Mouse (Mus musculus) hindbrain, embryonic 12.5 days (tissue): ENCODE measurements at regions not wholly inside any gene's neighbourhood (a gene's known extent, or its start where the extent isn't known, plus 50 kb on each side); places are given as distances from the start of the nearest gene placed in this dataset.

Source experiments
- ATAC-seq: fragments of 200-750 bp; cut with Nextera tagmentation; 2 replicates; pipeline ENCODE4 v1.8.0; 2017; ENCODE audit warnings: moderate TSS enrichment; ENCODE audit not compliant: low FRiP score
- H3K27ac ChIP-seq: fragments of 300-500 bp; sonication (generic); 2 replicates; pipeline ENCODE4 v1.5.1; 2016; ENCODE audit warnings: mild to moderate bottlenecking
- H3K27me3 ChIP-seq: fragments of 300-500 bp; sonication (generic); 2 replicates; pipeline ENCODE4 v1.6.1; 2016; ENCODE audit warnings: mild to moderate bottlenecking
- H3K36me3 ChIP-seq: fragments of 300-500 bp; sonication (generic); 2 replicates; pipeline ENCODE4 v1.6.1; 2016; ENCODE audit warnings: mild to moderate bottlenecking
- H3K4me1 ChIP-seq: fragments of 300-500 bp; sonication (generic); 2 replicates; pipeline ENCODE4 v1.6.1; 2016
- H3K4me2 ChIP-seq: fragments of 300-500 bp; sonication (generic); replicated peaks from 2 replicates; pipeline ENCODE4 v1.6.1; 2016; ENCODE audit warnings: mild to moderate bottlenecking
- H3K4me3 ChIP-seq: fragments of 300-500 bp; sonication (generic); 2 replicates; pipeline ENCODE4 v1.5.1; 2016; ENCODE audit warnings: mild to moderate bottlenecking
- H3K9ac ChIP-seq: fragments of 300-500 bp; sonication (generic); 2 replicates; pipeline ENCODE4 v1.6.1; 2016; ENCODE audit warnings: mild to moderate bottlenecking, moderate library complexity
- H3K9me3 ChIP-seq: fragments of 300-500 bp; sonication (generic); replicated peaks from 2 replicates; pipeline ENCODE4 v1.6.1; 2016; ENCODE audit warnings: mild to moderate bottlenecking
- WGBS: fragments of 180-500 bp; shearing (Covaris S2); methylation state at CpG from one replicate; pipeline ENCODE4 v1.1.7; 2016; 5-methylcytosine and 5-hydroxymethylcytosine counted together

DNA sequence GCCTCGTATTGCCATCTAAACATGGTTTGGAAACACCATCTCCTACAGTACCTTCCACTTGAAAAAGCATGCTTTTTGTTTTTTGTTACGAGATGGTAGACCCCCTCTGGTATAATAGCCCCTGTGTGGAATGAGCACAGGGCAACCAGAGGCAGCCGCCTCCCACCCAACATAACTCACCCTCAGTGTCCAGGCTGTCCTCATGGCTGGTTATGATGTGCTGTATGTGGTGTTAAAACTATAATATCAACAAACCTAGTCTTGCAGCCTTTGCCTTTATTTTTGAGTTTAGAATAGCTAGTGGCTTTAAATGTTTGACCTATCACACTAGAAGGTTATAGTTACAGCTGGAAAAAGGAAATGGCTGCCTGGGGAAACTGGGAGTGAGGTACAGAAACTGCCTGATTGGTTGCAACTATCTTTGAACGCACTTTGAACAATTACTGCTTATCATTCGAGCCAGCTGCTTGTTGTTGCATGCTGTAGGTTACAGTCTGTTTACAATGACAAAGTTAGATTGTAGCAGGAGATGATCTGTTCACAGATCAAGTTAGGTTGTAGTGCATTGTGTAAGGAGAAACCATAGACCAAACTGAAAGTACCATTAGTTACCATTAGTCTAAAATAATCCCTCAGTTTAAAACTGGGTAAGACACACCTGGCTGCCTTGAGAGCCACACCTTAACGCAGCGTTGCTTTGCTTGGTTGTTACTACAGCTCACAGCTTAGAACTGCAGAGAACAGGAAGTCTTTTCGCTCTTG, 414.8 kb downstream of the Klf5 start:
- H3K4me2 ChIP-seq: no peak overlapping the region
- H3K27me3 ChIP-seq: no peaks in the 10 kb centered on the region
- H3K36me3 ChIP-seq: no peaks in the 10 kb centered on the region
- WGBS: 88% methylated on average over 8 of the region's 8 CpGs
- no peak overlapping the region for H3K4me3 ChIP-seq
- H3K9me3 ChIP-seq: no peaks in the 10 kb centered on the region
- no peaks in the 10 kb centered on the region for H3K4me1 ChIP-seq
- H3K27ac ChIP-seq: no peak overlapping the region
- ATAC-seq: no peak
- H3K9ac ChIP-seq: no peak overlapping the region

DNA sequence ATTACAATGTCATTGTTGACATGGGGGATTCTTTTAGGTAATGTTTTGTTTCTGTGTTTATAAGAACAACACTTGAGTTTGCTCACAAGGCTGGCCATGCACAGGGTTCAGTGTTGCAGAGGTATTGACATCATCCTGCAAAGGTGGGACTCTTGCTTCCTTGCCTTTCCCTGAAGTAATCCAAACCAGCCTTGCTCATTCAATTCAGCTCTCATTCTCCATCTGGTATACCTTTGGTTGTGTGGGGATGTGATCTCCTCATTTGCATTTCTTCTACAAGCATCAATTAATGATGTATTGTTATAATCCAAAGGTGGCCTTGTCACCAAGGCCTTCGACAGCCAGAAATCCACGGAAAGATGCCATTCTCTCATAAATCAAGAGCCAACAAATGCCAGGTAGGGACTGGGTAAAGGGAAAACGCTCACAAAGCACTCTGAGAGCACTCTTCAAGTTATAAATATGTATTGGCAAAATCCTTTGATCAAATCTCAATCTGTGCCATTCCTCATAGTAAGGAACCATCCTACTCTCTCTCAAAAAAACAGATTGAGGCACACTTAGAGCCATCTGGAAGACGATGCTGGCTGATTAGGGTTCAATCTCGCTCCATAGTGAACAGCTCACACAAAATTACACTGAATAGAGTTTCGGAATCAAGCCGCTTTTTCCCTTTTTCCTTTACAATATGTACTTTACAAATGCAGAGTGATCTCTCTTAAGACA, 435.1 kb downstream of the Klf5 start:
- Histone ChIP-seq H3K4me3 (no peak overlapping the region), H3K27me3 (no peaks in the 10 kb centered on the region), H3K36me3 (no peaks in the 10 kb centered on the region), H3K4me1 (no peaks in the 10 kb centered on the region), H3K27ac (no peak overlapping the region), H3K4me2 (no peak overlapping the region), H3K9me3 (no peaks in the 10 kb centered on the region), H3K9ac (no peak overlapping the region)
- WGBS: 90% methylated on average over 7 of the region's 7 CpGs
- ATAC-seq: no peak

DNA sequence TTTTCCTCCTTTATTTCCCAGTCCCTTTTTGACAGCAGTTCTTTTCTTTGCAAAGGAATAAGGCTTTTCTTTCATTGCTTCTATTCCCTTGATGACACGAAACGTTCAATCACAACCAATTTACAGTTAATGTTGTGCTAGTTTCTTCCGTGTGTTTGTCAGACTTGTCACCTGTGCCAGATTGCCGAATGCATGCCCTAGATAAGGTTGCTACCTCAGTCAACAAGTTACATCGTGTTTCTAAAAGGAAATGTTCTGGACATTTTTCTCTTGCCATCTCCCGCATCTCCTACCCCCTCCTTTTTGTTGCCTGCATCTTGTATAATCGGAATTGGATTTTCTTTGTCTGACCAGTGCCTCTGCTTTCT, 435.7 kb downstream of the Klf5 start:
- WGBS: 84% methylated on average over 7 of the region's 7 CpGs
- Histone ChIP-seq H3K4me1 (no peaks in the 10 kb centered on the region), H3K36me3 (no peaks in the 10 kb centered on the region), H3K27ac (no peak overlapping the region), H3K27me3 (no peaks in the 10 kb centered on the region), H3K9me3 (no peaks in the 10 kb centered on the region), H3K4me3 (no peak overlapping the region), H3K4me2 (no peak overlapping the region), H3K9ac (no peak overlapping the region)
- no peak for ATAC-seq

DNA sequence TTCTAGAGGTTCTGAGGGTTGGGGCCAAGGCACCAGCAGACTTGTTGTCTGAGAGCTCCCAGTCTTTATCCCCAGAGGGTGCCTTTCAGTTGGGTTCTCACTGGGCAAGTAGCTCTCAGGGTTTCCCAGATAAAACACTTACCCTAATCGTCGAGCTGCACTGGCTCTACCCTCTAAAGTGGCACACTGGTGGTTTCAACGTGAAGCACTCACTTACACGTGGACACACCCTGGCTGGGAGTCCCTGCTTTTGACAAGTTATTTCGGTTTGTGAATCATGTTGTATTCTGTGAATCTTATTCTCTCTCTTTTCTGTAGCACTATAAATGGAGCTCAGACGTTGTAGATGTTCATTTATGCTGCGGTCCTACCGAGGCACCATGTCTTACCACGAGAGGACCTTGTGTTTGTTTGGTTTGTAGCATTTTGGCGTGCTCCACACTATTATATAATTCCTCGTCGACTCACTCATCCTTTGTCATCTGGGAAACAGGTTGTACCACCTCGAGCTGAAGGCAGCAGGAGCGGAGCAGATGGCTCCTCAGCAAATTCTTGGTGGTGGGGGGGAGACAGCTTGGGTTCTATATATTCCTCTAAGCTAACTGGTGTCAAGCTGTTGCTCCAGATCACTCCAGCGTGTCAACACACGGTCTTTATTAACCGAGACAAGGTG, 445.3 kb downstream of the Klf5 start:
- no peak for ATAC-seq
- Histone ChIP-seq H3K4me3 (no peak overlapping the region), H3K4me1 (0 out of 2 replicates have a peak, but pooled peaks cover 8% of the 10 kb centered on the region), H3K9ac (no peak overlapping the region), H3K4me2 (no peak overlapping the region), H3K27me3 (no peaks in the 10 kb centered on the region), H3K27ac (no peak overlapping the region), H3K9me3 (no peaks in the 10 kb centered on the region), H3K36me3 (no peaks in the 10 kb centered on the region)
- WGBS: 85% methylated on average over 17 of the region's 17 CpGs

DNA sequence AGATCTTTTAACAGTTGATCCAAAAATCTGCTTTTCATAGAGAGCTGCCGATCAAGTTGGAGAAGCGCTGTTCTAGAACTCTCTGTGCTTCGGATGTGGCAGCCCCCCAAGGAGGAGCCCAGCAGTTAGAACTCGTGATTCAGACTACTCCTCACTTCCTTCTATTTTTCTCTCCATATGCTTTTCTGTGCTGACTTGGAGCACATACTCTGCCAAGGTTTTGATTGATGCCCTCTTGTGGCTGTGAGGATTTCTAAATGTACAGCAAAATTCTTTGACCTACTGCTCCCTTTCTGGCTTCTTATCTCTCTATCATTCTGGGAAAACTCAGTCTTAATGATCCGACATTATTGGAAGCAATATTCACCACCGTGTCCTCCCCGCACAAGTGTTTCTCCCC, 446.7 kb downstream of the Klf5 start:
- Histone ChIP-seq H3K4me1 (peaks cover 17% of the 10 kb centered on the region), H3K4me3 (no peak overlapping the region), H3K27ac (no peak overlapping the region), H3K27me3 (no peaks in the 10 kb centered on the region), H3K36me3 (no peaks in the 10 kb centered on the region), H3K9ac (no peak overlapping the region), H3K9me3 (no peaks in the 10 kb centered on the region), H3K4me2 (no peak overlapping the region)
- WGBS: 79% methylated on average over 7 of the region's 7 CpGs
- no peak for ATAC-seq

DNA sequence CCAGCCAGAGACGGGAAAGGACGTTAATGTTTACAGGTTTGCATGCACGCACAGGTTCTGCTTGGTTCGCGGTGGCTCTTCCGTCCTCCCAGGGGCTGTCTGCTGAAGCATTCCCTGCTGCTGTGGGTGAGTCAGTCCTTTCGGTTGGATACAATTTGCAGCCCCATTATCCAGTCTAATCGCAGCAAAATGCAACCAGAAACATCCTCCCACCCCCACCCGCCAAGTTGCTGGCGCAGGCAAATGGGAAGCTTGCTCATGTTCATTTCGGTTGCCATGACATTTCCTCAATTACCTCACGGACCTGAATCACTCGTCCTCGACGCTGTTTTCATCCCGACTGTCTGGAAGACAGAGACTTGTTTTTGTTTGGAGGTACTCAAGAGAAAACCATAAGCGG, 449.7 kb downstream of the Klf5 start:
- WGBS: 64% methylated on average over 17 of the region's 17 CpGs
- Histone ChIP-seq H3K4me3 (no peak overlapping the region), H3K9ac (no peak overlapping the region), H3K27me3 (no peaks in the 10 kb centered on the region), H3K9me3 (no peaks in the 10 kb centered on the region), H3K4me2 (0 out of 2 replicates have a peak overlapping the region, but pooled peaks have one; percentile 3), H3K27ac (peak overlapping the region; percentile 76), H3K36me3 (no peaks in the 10 kb centered on the region), H3K4me1 (peaks cover 18% of the 10 kb centered on the region)
- peak; percentile 59 for ATAC-seq

DNA sequence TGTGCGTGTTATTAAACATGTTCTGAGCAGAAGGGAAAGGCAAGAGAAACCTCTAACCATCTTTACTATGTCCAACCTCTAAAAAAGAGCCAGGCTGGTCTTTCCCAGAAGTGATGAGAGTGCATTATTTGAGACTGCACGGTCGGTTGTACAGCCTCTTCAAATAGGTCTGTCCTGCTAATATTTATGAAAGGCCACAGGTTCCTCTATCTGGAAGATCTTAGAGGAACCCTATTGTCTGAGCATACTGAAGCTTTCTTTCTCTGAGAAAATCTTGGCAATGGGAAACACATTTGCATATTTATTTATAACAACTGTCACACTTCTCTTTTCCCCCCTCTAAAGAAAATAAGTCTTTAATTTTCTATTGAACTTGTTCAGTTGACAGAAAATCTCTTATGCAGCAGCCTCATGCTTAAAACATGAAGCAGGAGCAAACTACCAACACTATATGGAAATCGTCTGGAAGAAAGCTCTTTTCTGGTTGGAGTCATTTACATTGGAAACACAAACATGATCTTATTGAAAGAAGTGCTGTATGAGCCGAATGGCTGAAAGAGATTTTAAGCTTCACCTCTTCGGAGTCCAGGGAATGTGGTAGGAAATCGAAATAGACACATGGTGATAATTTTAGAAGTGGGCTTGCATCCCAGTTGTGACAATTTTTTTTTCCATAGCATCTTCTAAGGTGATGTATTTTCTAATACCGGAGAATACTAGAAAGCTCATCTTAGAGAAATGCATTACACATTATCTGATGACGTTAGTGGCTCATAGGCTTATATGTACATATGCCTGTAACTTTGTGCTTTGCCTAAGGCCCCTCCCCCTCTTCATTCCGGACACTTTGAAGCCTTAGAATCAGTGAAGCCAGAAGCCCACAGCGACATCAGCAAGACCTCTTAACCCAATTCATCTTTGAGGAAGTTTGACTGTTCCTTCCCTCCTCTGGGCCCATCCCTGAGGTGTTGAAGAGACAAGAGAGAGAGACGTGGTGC, 451.1 kb downstream of the Klf5 start:
- Histone ChIP-seq H3K4me1 (peaks cover 18% of the 10 kb centered on the region), H3K9ac (no peak overlapping the region), H3K4me3 (no peak overlapping the region), H3K27me3 (no peaks in the 10 kb centered on the region), H3K36me3 (no peaks in the 10 kb centered on the region), H3K9me3 (no peaks in the 10 kb centered on the region), H3K27ac (peak overlapping the region; percentile 52), H3K4me2 (no peak overlapping the region)
- ATAC-seq: peak; percentile 59; the same call in 1 of the 2 replicates
- WGBS: 40% methylated on average over 12 of the region's 12 CpGs

DNA sequence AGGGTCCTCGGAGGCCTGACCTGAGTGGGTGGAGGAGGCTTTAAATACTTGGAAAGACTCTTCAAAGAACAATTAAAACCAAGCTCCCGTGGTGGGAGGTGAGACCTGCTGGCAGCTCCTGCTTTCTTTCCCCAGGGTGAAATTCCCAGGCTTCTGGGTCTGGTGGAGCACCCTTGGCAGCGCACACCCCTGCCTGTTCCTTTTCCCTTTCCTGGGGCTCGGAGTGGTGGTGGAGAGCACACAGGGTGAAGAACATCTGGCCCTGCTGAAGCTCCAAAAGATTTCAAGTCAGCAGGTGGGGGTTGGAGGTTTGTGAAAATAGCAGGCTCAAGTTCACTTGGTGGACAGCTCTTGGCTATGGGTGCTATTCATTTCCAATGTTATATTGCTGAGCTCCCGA, 459.6 kb downstream of the Klf5 start:
- Histone ChIP-seq H3K9ac (no peak overlapping the region), H3K27ac (no peak overlapping the region)
- 66% methylated on average over 5 of the region's 5 CpGs for WGBS

DNA sequence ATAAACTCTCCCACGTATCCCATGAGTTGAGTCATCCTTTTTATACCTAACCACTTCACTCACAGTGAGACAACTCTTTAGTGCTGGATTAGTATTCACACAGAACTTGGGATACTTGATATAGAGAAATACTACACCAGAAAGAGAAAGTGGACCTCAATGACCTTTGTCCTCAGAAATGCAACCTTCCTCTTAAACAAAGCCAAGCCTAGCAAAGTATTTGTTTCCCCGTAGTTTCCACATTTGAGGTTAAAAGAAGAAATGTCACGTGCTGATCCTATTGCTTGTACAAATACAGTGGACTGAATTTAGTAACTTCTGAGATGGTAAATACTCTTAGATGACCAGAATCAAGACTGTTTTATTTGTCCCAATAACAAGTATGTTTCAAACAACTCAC, 464.8 kb downstream of the Klf5 start:
- no peak overlapping the region for H3K4me2 ChIP-seq
- H3K4me1 ChIP-seq: no peaks in the 10 kb centered on the region
- H3K4me3 ChIP-seq: no peak overlapping the region
- WGBS: 67% methylated on average over 3 of the region's 3 CpGs
- ATAC-seq: no peak
- H3K27me3 ChIP-seq: no peaks in the 10 kb centered on the region
- H3K27ac ChIP-seq: no peak overlapping the region
- H3K9ac ChIP-seq: no peak overlapping the region
- H3K9me3 ChIP-seq: no peaks in the 10 kb centered on the region
- H3K36me3 ChIP-seq: no peaks in the 10 kb centered on the region

More for the DNA sequence above, 459.6 kb downstream of the Klf5 start:
- Histone ChIP-seq H3K27me3 (no peaks in the 10 kb centered on the region), H3K4me3 (no peak overlapping the region), H3K9me3 (no peaks in the 10 kb centered on the region), H3K36me3 (no peaks in the 10 kb centered on the region), H3K4me1 (0 out of 2 replicates have a peak, but pooled peaks cover 11% of the 10 kb centered on the region), H3K4me2 (no peak overlapping the region)
- no peak for ATAC-seq

DNA sequence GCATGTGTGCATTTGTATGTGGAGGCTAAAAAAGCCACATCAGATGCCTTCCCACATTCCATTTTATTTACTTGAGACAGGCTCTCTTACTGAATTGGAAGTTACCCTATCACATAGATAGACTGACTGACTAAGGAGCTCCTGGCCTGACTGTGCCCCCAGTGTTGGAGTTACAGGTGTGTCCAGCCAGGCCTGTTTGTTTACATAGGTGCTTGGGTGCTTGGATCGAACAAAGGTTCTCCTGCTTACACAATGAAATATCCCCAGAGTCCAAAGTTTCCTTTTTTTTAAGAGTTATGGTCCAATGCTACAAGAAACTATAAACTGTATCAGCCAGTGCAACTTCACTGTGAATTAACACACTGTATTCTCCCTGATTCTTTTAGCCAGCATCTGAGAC, 472.5 kb downstream of the Klf5 start:
- Histone ChIP-seq H3K9ac (no peak overlapping the region), H3K36me3 (no peaks in the 10 kb centered on the region), H3K4me1 (no peaks in the 10 kb centered on the region), H3K27me3 (no peaks in the 10 kb centered on the region), H3K4me3 (no peak overlapping the region), H3K27ac (no peak overlapping the region), H3K4me2 (no peak overlapping the region), H3K9me3 (no peaks in the 10 kb centered on the region)
- no peak for ATAC-seq
- 91% methylated on average over 1 of the region's 1 CpGs for WGBS

DNA sequence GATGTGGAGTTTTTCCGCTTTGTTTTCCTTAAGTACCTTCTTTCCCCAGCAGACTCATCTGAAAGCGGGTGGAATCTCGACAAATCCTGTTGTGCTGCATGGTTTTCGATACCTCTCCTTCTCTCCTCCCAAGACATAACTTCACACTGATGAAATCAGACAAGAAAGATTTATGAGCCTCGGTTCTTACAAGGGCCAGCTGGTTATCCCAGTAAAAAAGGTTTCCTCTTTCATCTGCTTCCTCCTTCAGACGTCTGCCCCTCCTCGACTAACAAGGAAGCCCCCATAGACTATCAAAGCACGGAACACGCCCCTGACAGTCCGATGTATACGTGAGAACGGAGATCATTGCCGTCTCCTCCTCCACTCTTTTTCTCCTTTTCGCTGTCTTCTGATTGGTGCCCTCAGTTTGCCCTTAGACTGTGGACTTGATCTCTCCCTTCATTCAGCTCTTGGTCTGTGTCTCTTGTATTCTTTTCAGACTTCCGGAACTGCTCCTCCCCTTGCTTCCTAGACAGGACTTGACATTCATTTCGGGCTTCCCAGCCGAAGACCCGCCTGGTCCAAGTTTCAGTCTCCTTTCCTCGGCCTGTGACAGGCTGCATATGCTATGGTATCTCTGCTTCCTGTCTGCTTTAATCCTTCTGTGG, 474.4 kb downstream of the Klf5 start:
- Histone ChIP-seq H3K4me1 (no peaks in the 10 kb centered on the region), H3K9me3 (no peaks in the 10 kb centered on the region), H3K27ac (no peak overlapping the region), H3K4me2 (no peak overlapping the region), H3K4me3 (no peak overlapping the region), H3K36me3 (no peaks in the 10 kb centered on the region), H3K27me3 (no peaks in the 10 kb centered on the region), H3K9ac (no peak overlapping the region)
- WGBS: 64% methylated on average over 19 of the region's 19 CpGs
- no peak for ATAC-seq
